Mouse (Mus musculus): Measurements from ENCODE around the gene Vmn1r222. TPM values are rescaled to one million over a fixed set of nuclear protein-coding genes. Genes with fewer than 3 reads are reported as not detected.
"Not testable (repeated sequence)": the region's sequence is repeated elsewhere in the genome, so short reads cannot be mapped to it uniquely, and the experiment has no call there.

Vmn1r222 gene
- polyA plus RNA-seq, 1 experiment from 2014 or later: not detected

GRCm38 (mm10) chr13:23246834-23247233 is 11.1 kb upstream of the Vmn1r222 start, which contains the start of gene Vmn1r223:
Vmn1r223 (plus strand) TSS chr13:23247134.
- H3K27ac ChIP-seq (ENCODE audit: low read depth, low read length); ATAC-seq; H3K4me2 ChIP-seq (ENCODE audit: low read length); H3K9ac ChIP-seq (ENCODE audit: low read depth, low read length); H3K4me3 ChIP-seq (ENCODE audit: low read length); H3K27me3 ChIP-seq (replicated peaks; ENCODE audit: control insufficient read depth, insufficient read depth, low read length); H3K9me3 ChIP-seq (ENCODE audit: control insufficient read depth, low read length); H3K4me1 ChIP-seq (ENCODE audit: control insufficient read depth, insufficient read depth, low read depth, low read length); H3K36me3 ChIP-seq (ENCODE audit: control insufficient read depth, insufficient read depth, low read length): not testable (repeated sequence)
- WGBS: 100% methylated on average over 1 of the region's 1 CpGs

- H3K9me3 ChIP-seq (ENCODE audit: control insufficient read depth, low read length); H3K27me3 ChIP-seq (replicated peaks; ENCODE audit: control insufficient read depth, insufficient read depth, low read length); H3K4me2 ChIP-seq (ENCODE audit: low read length); H3K36me3 ChIP-seq (ENCODE audit: control insufficient read depth, insufficient read depth, low read length); H3K4me3 ChIP-seq (ENCODE audit: low read length); H3K4me1 ChIP-seq (ENCODE audit: control insufficient read depth, insufficient read depth, low read depth, low read length); H3K9ac ChIP-seq (ENCODE audit: low read depth, low read length); H3K27ac ChIP-seq (ENCODE audit: low read depth, low read length); ATAC-seq: not testable (repeated sequence)
- 93% methylated on average over 2 of the region's 2 CpGs for WGBS
Measured at GRCm38 (mm10) chr13:23213827-23214226, 21.9 kb downstream of the Vmn1r222 start, which contains the start of gene Vmn1r221. Vmn1r221 (plus strand) TSS chr13:23214127.

GRCm38 (mm10) chr13:23203885-23204284 is 31.9 kb downstream of the Vmn1r222 start:
- not testable (repeated sequence) for H3K4me2 ChIP-seq (ENCODE audit: low read length); H3K27ac ChIP-seq (ENCODE audit: low read depth, low read length); H3K9ac ChIP-seq (ENCODE audit: low read depth, low read length); H3K27me3 ChIP-seq (replicated peaks; ENCODE audit: control insufficient read depth, insufficient read depth, low read length); ATAC-seq; H3K36me3 ChIP-seq (ENCODE audit: control insufficient read depth, insufficient read depth, low read length); H3K4me3 ChIP-seq (ENCODE audit: low read length); H3K4me1 ChIP-seq (ENCODE audit: control insufficient read depth, insufficient read depth, low read depth, low read length); H3K9me3 ChIP-seq (ENCODE audit: control insufficient read depth, low read length)
- 85% methylated on average over 1 of the region's 1 CpGs for WGBS

- Histone ChIP-seq H3K9me3 (ENCODE audit: control insufficient read depth, low read length) (no peaks in the 10 kb centered on the region), H3K27me3 (replicated peaks; ENCODE audit: control insufficient read depth, insufficient read depth, low read length) (no peaks in the 10 kb centered on the region), H3K4me1 (ENCODE audit: control insufficient read depth, insufficient read depth, low read depth, low read length) (no peaks in the 10 kb centered on the region), H3K4me2 (ENCODE audit: low read length) (no peak within 1 kb of the TSS), H3K4me3 (ENCODE audit: low read length) (no peak within 1 kb of the TSS), H3K9ac (ENCODE audit: low read depth, low read length) (no peak within 1 kb of the TSS), H3K36me3 (ENCODE audit: control insufficient read depth, insufficient read depth, low read length) (no peaks in the 10 kb centered on the region), H3K27ac (ENCODE audit: low read depth, low read length) (no peak within 1 kb of the TSS)
- WGBS: 80% methylated on average over 2 of the region's 2 CpGs
- no peak for ATAC-seq
Measured at GRCm38 (mm10) chr13:23187875-23188274, 47.9 kb downstream of the Vmn1r222 start, which contains the start of gene Vmn1r220. Vmn1r220 (minus strand) TSS chr13:23187975.

Other genes with a start within 250 kb of the Vmn1r222 start
- not detected in 2 replicates for gene Vmn1r213, start 228.3 kb downstream of the Vmn1r222 start, polyA plus RNA-seq (2015; fragmentation: Nextera tagmentation; extraction: Ambion mirVana)
- gene Vmn1r214, start 205.5 kb downstream of the Vmn1r222 start, polyA plus RNA-seq (2015; fragmentation: Nextera tagmentation; extraction: Ambion mirVana): not detected in 2 replicates
- not detected in 2 replicates for gene Vmn1r215, start 167.9 kb downstream of the Vmn1r222 start, polyA plus RNA-seq (2015; fragmentation: Nextera tagmentation; extraction: Ambion mirVana)
- not detected in 2 replicates for gene Vmn1r217, start 117.7 kb downstream of the Vmn1r222 start, polyA plus RNA-seq (2015; fragmentation: Nextera tagmentation; extraction: Ambion mirVana)
- not detected in 2 replicates for gene Vmn1r218, start 102.8 kb downstream of the Vmn1r222 start, polyA plus RNA-seq (2015; fragmentation: Nextera tagmentation; extraction: Ambion mirVana)
- gene Vmn1r219, start 76.6 kb downstream of the Vmn1r222 start, polyA plus RNA-seq (2015; fragmentation: Nextera tagmentation; extraction: Ambion mirVana): not detected in 2 replicates
- not detected in 2 replicates for gene Vmn1r220, start 48.0 kb downstream of the Vmn1r222 start, polyA plus RNA-seq (2015; fragmentation: Nextera tagmentation; extraction: Ambion mirVana)
- not detected in 2 replicates for gene Vmn1r221, start 21.8 kb downstream of the Vmn1r222 start, polyA plus RNA-seq (2015; fragmentation: Nextera tagmentation; extraction: Ambion mirVana)
- not detected in 2 replicates for gene Vmn1r223, start 11.2 kb upstream of the Vmn1r222 start, polyA plus RNA-seq (2015; fragmentation: Nextera tagmentation; extraction: Ambion mirVana)
- 46.2 and 48.2 TPM in 2 replicates for gene Zfp322a, start 133.3 kb upstream of the Vmn1r222 start, polyA plus RNA-seq (2015; fragmentation: Nextera tagmentation; extraction: Ambion mirVana)
- 9.8 and 10.1 TPM in 2 replicates for gene Abt1, start 187.9 kb upstream of the Vmn1r222 start, polyA plus RNA-seq (2015; fragmentation: Nextera tagmentation; extraction: Ambion mirVana)
- gene Btn1a1, start 230.0 kb upstream of the Vmn1r222 start, polyA plus RNA-seq (2015; fragmentation: Nextera tagmentation; extraction: Ambion mirVana): 0.09 and 0.20 TPM in 2 replicates

All from hindbrain, embryonic 16.5 days (tissue).